Mouse (Mus musculus) myocyte (in vitro differentiated cells): ENCODE data around the gene Ebna1bp2.

Experiments
- MAX ChIP-seq: IDR thresholded peaks from one replicate; pipeline ENCODE4 v1.6.1; 2011; ENCODE audit warnings: low read depth, mild to moderate bottlenecking, control low read depth
- TCF12 ChIP-seq: IDR thresholded peaks from one replicate; pipeline ENCODE4 v1.6.1; 2011; ENCODE audit warnings: mild to moderate bottlenecking, control low read depth; ENCODE audit not compliant: poor library complexity, insufficient read depth, severe bottlenecking

DNA sequence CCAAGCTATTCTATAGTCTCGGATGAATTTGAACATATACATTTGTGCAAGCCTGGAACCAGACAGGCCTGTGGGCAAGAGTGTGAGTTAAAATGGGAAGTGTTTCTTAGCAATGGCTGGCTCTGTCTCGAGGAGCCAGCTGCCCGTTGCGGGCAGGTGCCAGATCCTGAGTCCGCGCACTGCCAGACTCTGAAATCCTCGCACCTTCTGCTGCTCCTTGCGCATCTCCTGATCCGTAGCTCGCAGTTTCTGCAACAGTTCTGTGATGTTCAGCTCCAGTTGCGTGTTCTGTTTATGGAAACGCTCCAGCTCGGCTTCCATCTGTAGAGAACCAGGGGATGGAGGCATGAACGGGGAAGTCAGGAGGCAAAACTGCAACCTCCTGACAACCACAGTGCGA, 49.2 kb upstream of the Ebna1bp2 start:
- TF ChIP-seq TCF12 (no peak), MAX (no peak)
